Mouse (Mus musculus): Measurements from ENCODE around the gene Hivep3. TPM values are rescaled to one million over a fixed set of nuclear protein-coding genes. Genes with fewer than 3 reads are reported as not detected.

Gene Hivep3
- total and polyA plus RNA-seq, 2 experiments, result 0.95 to 1.5 TPM

DNA sequence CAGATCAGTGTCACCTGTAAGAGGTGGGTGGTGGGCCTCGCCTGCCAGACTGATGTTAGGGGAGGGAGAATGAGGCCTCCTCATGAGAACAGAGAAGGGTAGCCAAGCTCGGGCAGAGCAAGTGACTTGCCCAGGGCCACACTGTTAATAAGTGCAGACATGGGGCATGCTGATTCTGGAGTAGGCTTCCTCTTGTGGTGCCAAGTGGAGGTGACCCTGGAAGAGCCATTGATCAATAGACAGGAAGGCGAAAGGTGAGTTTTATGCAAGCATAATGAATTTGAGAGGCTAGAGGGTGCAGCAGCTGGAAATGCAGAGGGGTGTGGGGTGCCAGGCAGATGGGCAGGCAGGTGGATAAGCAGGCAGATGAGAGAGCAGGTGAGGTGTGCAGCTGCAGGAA is 337.8 kb downstream of the Hivep3 start:
- Histone ChIP-seq H3K4me1 (ENCODE audit: control insufficient read depth, insufficient read depth, low read length) (peaks cover 42% of the 10 kb centered on the region), H3K79me2 (ENCODE audit: control insufficient read depth, insufficient read depth, low read length) (no peaks in the 10 kb centered on the region), H3K36me3 (ENCODE audit: control insufficient read depth, insufficient read depth, low read length) (no peaks in the 10 kb centered on the region), H3K9ac (ENCODE audit: low read depth, low read length) (no peak overlapping the region), H3K27me3 (ENCODE audit: control insufficient read depth, insufficient read depth, low read length) (no peaks in the 10 kb centered on the region), H3K27ac (replicated peaks; ENCODE audit: insufficient read depth, low read depth, low read length) (peak overlapping the region; percentile 36), H3K4me3 (ENCODE audit: insufficient read depth, low read depth, low read length) (no peak overlapping the region)
- DNase-seq (ENCODE audit: extremely low read depth, low read depth, low spot score), result peak; percentile 94
- TF ChIP-seq CTCF (IDR thresholded peaks at IDR 0.05; ENCODE audit: low read depth, low read length) (no peak), POLR2A (IDR thresholded peaks at IDR 0.05; ENCODE audit: extremely low read depth, insufficient read depth, low read length) (no peak)
- 30% methylated on average over 3 of the region's 3 CpGs for WGBS

DNA sequence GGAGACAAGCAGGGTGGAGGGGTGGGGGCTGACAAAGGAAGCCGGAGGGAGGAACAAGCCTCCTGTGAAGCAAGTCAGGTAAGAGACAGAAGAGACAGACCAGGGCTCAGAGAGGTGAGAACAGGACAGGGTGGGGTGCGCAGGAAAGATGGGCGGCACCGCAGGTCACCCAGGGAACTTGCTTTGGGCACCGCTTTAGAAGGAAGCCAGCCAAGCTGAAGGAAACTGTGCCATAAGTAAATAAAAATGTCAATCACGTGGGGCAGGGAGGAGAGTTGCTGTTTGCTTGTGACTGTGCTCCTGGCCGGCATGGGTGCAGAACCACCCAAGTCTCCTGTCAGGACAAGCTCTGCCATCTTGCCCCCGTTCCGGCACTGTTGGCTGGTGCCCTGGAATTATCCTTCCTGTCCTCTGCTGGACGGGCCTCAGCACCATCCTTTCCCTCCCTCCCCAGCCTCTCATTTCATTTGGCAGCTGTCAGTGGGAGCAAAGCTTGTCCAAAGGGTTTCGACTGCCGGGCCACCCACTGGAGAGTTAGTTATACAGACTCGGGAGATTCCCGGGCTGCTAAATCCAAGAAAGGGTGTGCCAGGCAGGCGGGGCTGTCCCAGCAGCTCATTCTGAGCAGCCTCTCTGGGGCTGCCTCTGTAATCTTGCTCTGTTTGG is 338.4 kb downstream of the Hivep3 start:
- Histone ChIP-seq H3K36me3 (ENCODE audit: control insufficient read depth, insufficient read depth, low read length) (no peaks in the 10 kb centered on the region), H3K79me2 (ENCODE audit: control insufficient read depth, insufficient read depth, low read length) (no peaks in the 10 kb centered on the region), H3K4me1 (ENCODE audit: control insufficient read depth, insufficient read depth, low read length) (peaks cover 40% of the 10 kb centered on the region), H3K27me3 (ENCODE audit: control insufficient read depth, insufficient read depth, low read length) (no peaks in the 10 kb centered on the region), H3K4me3 (ENCODE audit: insufficient read depth, low read depth, low read length) (no peak overlapping the region), H3K9ac (ENCODE audit: low read depth, low read length) (no peak overlapping the region), H3K27ac (replicated peaks; ENCODE audit: insufficient read depth, low read depth, low read length) (peak overlapping the region; percentile 36)
- peak; percentile 94 for DNase-seq (ENCODE audit: extremely low read depth, low read depth, low spot score)
- 23% methylated on average over 15 of the region's 15 CpGs for WGBS
- TF ChIP-seq CTCF (IDR thresholded peaks at IDR 0.05; ENCODE audit: low read depth, low read length) (no peak), POLR2A (IDR thresholded peaks at IDR 0.05; ENCODE audit: extremely low read depth, insufficient read depth, low read length) (0 out of 2 replicates have a peak, but pooled peaks have one; percentile 11)

DNA sequence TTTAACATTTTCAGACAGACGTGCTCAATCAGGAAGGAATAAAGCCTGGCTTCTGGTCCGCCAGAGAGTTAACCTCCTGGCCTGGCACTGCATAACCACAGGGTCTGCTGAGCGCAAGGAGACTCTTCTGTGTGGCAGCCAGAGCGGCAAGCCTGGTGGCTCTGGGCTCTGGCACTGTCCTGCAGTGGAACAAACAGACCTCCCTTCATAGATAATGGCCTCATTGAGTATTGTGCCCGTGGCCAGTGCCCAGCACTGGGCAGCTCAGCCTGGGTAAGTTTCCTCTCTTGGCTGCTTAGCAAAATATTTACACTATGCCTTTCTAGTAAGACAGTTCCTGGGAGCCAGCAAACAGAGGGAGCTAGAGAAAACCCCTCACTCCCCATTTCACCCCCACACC is 340.5 kb downstream of the Hivep3 start:
- Histone ChIP-seq H3K27ac (replicated peaks; ENCODE audit: insufficient read depth, low read depth, low read length) (no peak overlapping the region), H3K4me3 (ENCODE audit: insufficient read depth, low read depth, low read length) (no peak overlapping the region), H3K27me3 (ENCODE audit: control insufficient read depth, insufficient read depth, low read length) (no peaks in the 10 kb centered on the region), H3K4me1 (ENCODE audit: control insufficient read depth, insufficient read depth, low read length) (peaks cover 33% of the 10 kb centered on the region), H3K79me2 (ENCODE audit: control insufficient read depth, insufficient read depth, low read length) (no peaks in the 10 kb centered on the region), H3K36me3 (ENCODE audit: control insufficient read depth, insufficient read depth, low read length) (no peaks in the 10 kb centered on the region), H3K9ac (ENCODE audit: low read depth, low read length) (no peak overlapping the region)
- TF ChIP-seq POLR2A (IDR thresholded peaks at IDR 0.05; ENCODE audit: extremely low read depth, insufficient read depth, low read length) (no peak), CTCF (IDR thresholded peaks at IDR 0.05; ENCODE audit: low read depth, low read length) (no peak)
- WGBS, result 40% methylated on average over 5 of the region's 5 CpGs
- peak; percentile 70 for DNase-seq (ENCODE audit: extremely low read depth, low read depth, low spot score)

DNA sequence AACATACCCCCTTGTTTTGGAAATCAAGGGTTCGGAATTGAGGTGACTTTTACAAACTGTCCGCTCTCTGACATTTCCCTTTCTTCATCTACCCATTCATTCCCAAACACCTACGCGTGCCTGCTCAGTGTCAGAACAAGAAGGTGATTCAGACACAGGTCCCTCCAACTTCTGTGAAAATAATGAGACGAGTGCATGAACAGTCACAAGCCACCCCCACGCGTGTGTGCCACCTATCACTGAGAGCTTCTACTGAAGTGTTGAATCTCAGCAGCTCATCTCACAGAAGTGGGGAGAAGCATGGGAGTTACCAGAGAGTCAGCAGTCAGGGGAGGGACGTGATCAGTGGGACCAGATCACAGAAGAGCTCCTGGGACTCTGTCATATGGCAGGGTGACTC is 343.7 kb downstream of the Hivep3 start:
- peaks cover 13% of the 10 kb centered on the region for H3K4me1 ChIP-seq (ENCODE audit: control insufficient read depth, insufficient read depth, low read length)
- WGBS, result 96% methylated on average over 8 of the region's 8 CpGs
- no peaks in the 10 kb centered on the region for H3K36me3 ChIP-seq (ENCODE audit: control insufficient read depth, insufficient read depth, low read length)
- no peak overlapping the region for H3K9ac ChIP-seq (ENCODE audit: low read depth, low read length)
- no peaks in the 10 kb centered on the region for H3K79me2 ChIP-seq (ENCODE audit: control insufficient read depth, insufficient read depth, low read length)
- H3K27me3 ChIP-seq (ENCODE audit: control insufficient read depth, insufficient read depth, low read length), result no peaks in the 10 kb centered on the region
- no peak overlapping the region for H3K27ac ChIP-seq (replicated peaks; ENCODE audit: insufficient read depth, low read depth, low read length)
- no peak overlapping the region for H3K4me3 ChIP-seq (ENCODE audit: insufficient read depth, low read depth, low read length)
- no peak for DNase-seq (ENCODE audit: extremely low read depth, low read depth, low spot score)
- TF ChIP-seq POLR2A (IDR thresholded peaks at IDR 0.05; ENCODE audit: extremely low read depth, insufficient read depth, low read length) (no peak), CTCF (IDR thresholded peaks at IDR 0.05; ENCODE audit: low read depth, low read length) (no peak)

DNA sequence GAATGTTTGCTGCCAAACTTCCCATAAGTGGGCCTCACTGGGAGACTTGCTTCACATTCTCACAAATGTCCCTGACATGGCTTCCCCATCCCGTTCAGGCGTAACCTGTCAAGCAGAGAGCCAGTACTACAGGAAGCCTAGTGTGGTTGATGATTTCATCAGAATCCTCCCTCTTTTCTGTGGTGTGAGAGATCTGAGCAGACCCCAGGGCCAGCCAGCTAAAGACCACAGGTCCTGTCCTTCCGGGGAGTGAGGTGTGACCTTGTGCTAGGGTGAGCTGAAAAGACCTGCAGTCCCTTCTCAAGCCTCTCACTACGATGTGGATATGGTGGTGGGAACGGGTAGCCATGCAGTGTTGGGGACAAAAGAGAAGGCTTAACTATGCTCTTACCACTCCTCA is 348.9 kb downstream of the Hivep3 start:
- TF ChIP-seq POLR2A (IDR thresholded peaks at IDR 0.05; ENCODE audit: extremely low read depth, insufficient read depth, low read length) (no peak), CTCF (IDR thresholded peaks at IDR 0.05; ENCODE audit: low read depth, low read length) (no peak)
- Histone ChIP-seq H3K9ac (ENCODE audit: low read depth, low read length) (no peak overlapping the region), H3K27me3 (ENCODE audit: control insufficient read depth, insufficient read depth, low read length) (no peaks in the 10 kb centered on the region), H3K4me3 (ENCODE audit: insufficient read depth, low read depth, low read length) (no peak overlapping the region), H3K79me2 (ENCODE audit: control insufficient read depth, insufficient read depth, low read length) (no peaks in the 10 kb centered on the region), H3K4me1 (ENCODE audit: control insufficient read depth, insufficient read depth, low read length) (no peaks in the 10 kb centered on the region), H3K36me3 (ENCODE audit: control insufficient read depth, insufficient read depth, low read length) (no peaks in the 10 kb centered on the region), H3K27ac (replicated peaks; ENCODE audit: insufficient read depth, low read depth, low read length) (no peak overlapping the region)
- WGBS, result 91% methylated on average over 5 of the region's 5 CpGs
- no peak for DNase-seq (ENCODE audit: extremely low read depth, low read depth, low spot score)

DNA sequence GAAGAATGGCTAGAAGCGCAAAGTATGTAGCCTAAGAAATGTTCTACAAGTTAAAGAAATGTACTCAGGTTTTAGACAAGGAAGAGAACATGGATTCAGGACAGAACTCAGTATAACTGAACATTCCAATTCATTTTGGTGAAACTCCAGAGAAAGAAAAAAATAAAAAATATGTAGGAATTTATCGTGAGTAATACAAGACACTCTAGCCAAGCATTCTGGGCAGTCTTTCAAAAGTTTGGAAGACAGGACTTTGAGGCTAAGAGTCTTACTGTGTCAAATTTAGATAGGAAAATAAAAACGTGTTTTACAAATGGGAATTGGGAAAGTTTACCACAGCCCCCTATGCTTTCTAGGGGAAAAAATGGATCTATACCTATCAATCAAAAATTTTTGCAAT is 350.1 kb downstream of the Hivep3 start:
- H3K36me3 ChIP-seq (ENCODE audit: control insufficient read depth, insufficient read depth, low read length), result no peaks in the 10 kb centered on the region
- no peak for DNase-seq (ENCODE audit: extremely low read depth, low read depth, low spot score)
- WGBS, result 75% methylated on average over 3 of the region's 3 CpGs

More for the DNA sequence above, 350.1 kb downstream of the Hivep3 start:
- Histone ChIP-seq H3K79me2 (ENCODE audit: control insufficient read depth, insufficient read depth, low read length) (no peaks in the 10 kb centered on the region), H3K27ac (replicated peaks; ENCODE audit: insufficient read depth, low read depth, low read length) (no peak overlapping the region), H3K4me3 (ENCODE audit: insufficient read depth, low read depth, low read length) (no peak overlapping the region), H3K4me1 (ENCODE audit: control insufficient read depth, insufficient read depth, low read length) (no peaks in the 10 kb centered on the region), H3K9ac (ENCODE audit: low read depth, low read length) (no peak overlapping the region), H3K27me3 (ENCODE audit: control insufficient read depth, insufficient read depth, low read length) (no peaks in the 10 kb centered on the region)
- TF ChIP-seq CTCF (IDR thresholded peaks at IDR 0.05; ENCODE audit: low read depth, low read length), result no peak
- TF ChIP-seq POLR2A (IDR thresholded peaks at IDR 0.05; ENCODE audit: extremely low read depth, insufficient read depth, low read length), result no peak
